ENCODE assay signal across 8 mouse cellular contexts in genomic region chr4:116644326-116644725, GRCm38 (mm10). TPM values are rescaled to one million over a fixed set of nuclear protein-coding genes. Genes with fewer than 3 reads are reported as not detected.
A peak's percentile ranks its signal among the peaks of the same experiment; 100 is the strongest.
DNase-seq lines count a peak whose midpoint lies in the region; ATAC-seq lines count a peak whose summit lies in the region.

No protein-coding gene starts in this region.

- DNase-seq in adrenal gland, postnatal 14 days: peak; percentile 51
- DNase-seq in adrenal gland, adult 8-10 months: no peak
- peak; percentile 55 for DNase-seq in kidney, adult 9 months
- DNase-seq in kidney, adult 11 months: no peak
- DNase-seq in NIH3T3 (ENCODE audit: low read depth): peak; percentile 75
- peak; percentile 64 for DNase-seq in kidney, postnatal 10 days
- DNase-seq in layer of hippocampus, adult 11-12 months (ENCODE audit: low spot score): no peak

- peak; percentile 51; the same call in 1 of the 2 replicates for ATAC-seq in neutrophil, adult 5-6 weeks (ENCODE audit: extremely low read depth, insufficient number of reproducible peaks, low FRiP score, poor library complexity, severe bottlenecking)

RNA-seq across cellular contexts. Expression of gene Akr1a1, which starts 7.2 kb away (rescaled TPM):
- total RNA-seq in adrenal gland, postnatal 14 days (2021): 639 and 649 TPM in 2 replicates
- 1,000 to 10,000 TPM in 1 of 4 experiments, 100 to 1,000 TPM in 3; 829 to 1,005 (median 899) TPM for total RNA-seq in adrenal gland, adult 8-10 months (2022)
- 175 and 178 TPM in 2 replicates for total RNA-seq in neutrophil, adult 5-6 weeks (2017)

RNA-seq across cellular contexts. Expression of gene Nasp, which starts 16.6 kb away (rescaled TPM):
- 51.1 and 51.6 TPM in 2 replicates for total RNA-seq in adrenal gland, postnatal 14 days (2021)
- 10 to 100 TPM; 20.6 to 24.4 (median 22.7) TPM for total RNA-seq in adrenal gland, adult 8-10 months (2022)
- 88.5 and 105 TPM in 2 replicates for total RNA-seq in neutrophil, adult 5-6 weeks (2017)

RNA-seq across cellular contexts. Expression of gene Prdx1, which starts 41.0 kb away (rescaled TPM):
- total RNA-seq in adrenal gland, postnatal 14 days (2021): 546 and 672 TPM in 2 replicates
- total RNA-seq in adrenal gland, adult 8-10 months (2022): 100 to 1,000 TPM; 514 to 868 (median 646) TPM
- total RNA-seq in neutrophil, adult 5-6 weeks (2017): 56.9 and 58.1 TPM in 2 replicates

RNA-seq across cellular contexts. Expression of gene Ccdc17, which starts 47.9 kb away (rescaled TPM):
- total RNA-seq in adrenal gland, postnatal 14 days (2021): 10.0 and 11.0 TPM in 2 replicates
- total RNA-seq in adrenal gland, adult 8-10 months (2022): 10 to 100 TPM in 3 of 4 experiments, 1 to 10 TPM in 1; 10.0 to 22.7 (median 17.9) TPM
- 7.2 and 14.2 TPM in 2 replicates for total RNA-seq in neutrophil, adult 5-6 weeks (2017)

Comparison
In these comparisons a context has a peak if more than half of its experiments do, and no peak if none do; other contexts are left out.
1. DNase-seq: peak in adrenal gland, postnatal 14 days (single experiment), kidney, adult 9 months (single experiment), NIH3T3 (single experiment) and kidney, postnatal 10 days (single experiment); none in adrenal gland, adult 8-10 months (single experiment), kidney, adult 11 months (single experiment) and layer of hippocampus, adult 11-12 months (single experiment).